Mouse (Mus musculus) G1E (cell line): Measurements from ENCODE around the gene Gdpd1.

Source experiments
- CTCF ChIP-seq: IDR thresholded peaks from 2 replicates; pipeline ENCODE4 v1.5.1; 2012; ENCODE audit warnings: low read depth, low read length, inconsistent platforms, mixed read lengths
- POLR2AphosphoS5 ChIP-seq: IDR thresholded peaks from 2 replicates; pipeline ENCODE4 v1.6.1; 2012; ENCODE audit warnings: low read depth, low read length, inconsistent platforms; ENCODE audit not compliant: insufficient replicate concordance

GRCm38 (mm10) chr11:86992461-86992988 lies 81.3 kb downstream of the Gdpd1 start:
- no peak for TF ChIP-seq POLR2AphosphoS5
- no peak for TF ChIP-seq CTCF
